Mouse (Mus musculus) embryonic facial prominence, embryonic 11.5 days (tissue): ENCODE data around the gene Mast2. TPM values are rescaled to one million over a fixed set of nuclear protein-coding genes. Genes with fewer than 3 reads are reported as not detected.

Experiments used
- ATAC-seq: fragments of 200-750 bp; cut with Nextera tagmentation; replicated peaks from 2 replicates; pipeline ENCODE4 v1.8.0; 2017; ENCODE audit warnings: low read depth; ENCODE audit not compliant: insufficient number of reproducible peaks, low FRiP score, low TSS enrichment
- DNase-seq: peaks from one replicate; pipeline ENCODE4 v3.0.0-alpha.2; 2015; ENCODE audit warnings: low spot score
- H3K27ac ChIP-seq: fragments of 300-500 bp; sonication (generic); replicated peaks from 2 replicates; pipeline ENCODE4 v1.5.1; 2014; ENCODE audit warnings: mild to moderate bottlenecking, low read depth, low read length, control low read depth
- H3K27me3 ChIP-seq: fragments of 300-500 bp; sonication (generic); 2 replicates; pipeline ENCODE4 v1.6.1; 2014; ENCODE audit warnings: mild to moderate bottlenecking, low read length, moderate library complexity, mixed read lengths; ENCODE audit not compliant: control insufficient read depth, insufficient read depth
- H3K36me3 ChIP-seq: fragments of 300-500 bp; sonication (generic); replicated peaks from 2 replicates; pipeline ENCODE4 v1.6.1; 2014; ENCODE audit warnings: low read depth, mild to moderate bottlenecking, low read length, moderate library complexity, mixed read lengths; ENCODE audit not compliant: control insufficient read depth, insufficient read depth
- H3K4me1 ChIP-seq: fragments of 300-500 bp; sonication (generic); 2 replicates; pipeline ENCODE4 v1.6.1; 2014; ENCODE audit warnings: low read length, mixed read lengths; ENCODE audit not compliant: control insufficient read depth, insufficient read depth
- H3K4me2 ChIP-seq: fragments of 300-500 bp; sonication (generic); 2 replicates; pipeline ENCODE4 v1.6.1; 2014; ENCODE audit warnings: low read depth, mild to moderate bottlenecking, control low read depth, low read length, moderate library complexity
- H3K4me3 ChIP-seq: fragments of 300-500 bp; sonication (generic); 2 replicates; pipeline ENCODE4 v1.5.1; 2014; ENCODE audit warnings: low read depth, low read length, control low read depth
- H3K9ac ChIP-seq: fragments of 300-500 bp; sonication (generic); replicated peaks from 2 replicates; pipeline ENCODE4 v1.6.1; 2014; ENCODE audit warnings: mild to moderate bottlenecking, control low read depth, low read length
- H3K9me3 ChIP-seq: fragments of 300-500 bp; sonication (generic); replicated peaks from 2 replicates; pipeline ENCODE4 v1.6.1; 2016; ENCODE audit warnings: mild to moderate bottlenecking, low read length, inconsistent platforms, mixed read lengths; ENCODE audit not compliant: control insufficient read depth
- WGBS: fragments of 180-500 bp; shearing (Covaris S2); extraction: QIAGEN DNeasy Blood & Tissue Kit; methylation state at CpG from one replicate; pipeline ENCODE4 v1.1.7; 2014; 5-methylcytosine and 5-hydroxymethylcytosine counted together
- polyA plus RNA-seq: library from polyadenylated mRNA; unstranded; fragments of >200 nt; fragmentation: Nextera tagmentation; extraction: Ambion mirVana; gene quantifications from 2 replicates; pipeline ENCODE4 v1.2.1, GENCODE M21; 2014

The Mast2 gene
- 23.5 and 33.6 TPM in 2 replicates for polyA plus RNA-seq

DNA sequence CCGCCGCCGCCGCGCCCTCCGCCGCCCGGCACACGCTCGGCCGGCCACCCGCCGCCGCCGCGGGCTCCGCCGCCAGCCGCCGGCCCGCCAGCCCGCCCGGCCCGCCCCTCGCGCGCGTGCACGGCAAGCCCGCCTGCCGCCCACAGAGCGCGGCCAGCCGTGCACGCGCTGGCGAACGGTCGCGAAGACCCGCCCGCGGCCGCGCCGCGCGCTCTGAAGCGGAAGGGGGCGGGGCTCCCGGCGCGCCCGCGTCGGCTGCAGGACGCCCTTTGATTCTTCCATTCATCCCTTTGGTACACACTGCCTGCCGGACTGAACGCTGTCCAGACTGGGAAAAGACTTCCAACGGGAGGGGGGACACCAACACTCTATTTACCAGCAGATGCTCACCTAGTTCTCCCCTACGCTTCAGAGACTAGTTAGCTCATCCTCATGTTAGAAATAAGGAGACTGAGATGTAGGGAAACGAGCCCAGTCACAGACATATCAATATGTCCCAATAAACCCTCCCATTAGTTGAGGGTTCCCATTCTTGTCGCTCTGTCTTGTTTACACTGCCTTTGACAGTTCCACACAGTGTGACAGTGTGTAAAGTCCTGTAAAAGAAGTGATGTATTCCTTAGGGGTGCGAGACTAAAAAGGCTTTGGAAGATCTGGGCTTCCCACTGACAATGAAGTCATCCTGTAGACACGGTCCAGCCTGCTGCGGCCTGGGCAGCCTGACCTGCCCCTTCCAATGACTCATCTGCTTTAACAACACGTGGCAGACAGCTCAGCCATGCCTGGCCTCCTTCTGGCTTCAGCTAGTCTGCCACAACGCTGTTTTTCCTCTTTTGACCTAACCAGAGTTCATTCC lies at the start of gene Mast2:
Gene Mast2 (minus strand): TSS at position 58 of the 856 bp plus-strand sequence.
- WGBS: 3% methylated on average over 59 of the region's 68 CpGs

DNA sequence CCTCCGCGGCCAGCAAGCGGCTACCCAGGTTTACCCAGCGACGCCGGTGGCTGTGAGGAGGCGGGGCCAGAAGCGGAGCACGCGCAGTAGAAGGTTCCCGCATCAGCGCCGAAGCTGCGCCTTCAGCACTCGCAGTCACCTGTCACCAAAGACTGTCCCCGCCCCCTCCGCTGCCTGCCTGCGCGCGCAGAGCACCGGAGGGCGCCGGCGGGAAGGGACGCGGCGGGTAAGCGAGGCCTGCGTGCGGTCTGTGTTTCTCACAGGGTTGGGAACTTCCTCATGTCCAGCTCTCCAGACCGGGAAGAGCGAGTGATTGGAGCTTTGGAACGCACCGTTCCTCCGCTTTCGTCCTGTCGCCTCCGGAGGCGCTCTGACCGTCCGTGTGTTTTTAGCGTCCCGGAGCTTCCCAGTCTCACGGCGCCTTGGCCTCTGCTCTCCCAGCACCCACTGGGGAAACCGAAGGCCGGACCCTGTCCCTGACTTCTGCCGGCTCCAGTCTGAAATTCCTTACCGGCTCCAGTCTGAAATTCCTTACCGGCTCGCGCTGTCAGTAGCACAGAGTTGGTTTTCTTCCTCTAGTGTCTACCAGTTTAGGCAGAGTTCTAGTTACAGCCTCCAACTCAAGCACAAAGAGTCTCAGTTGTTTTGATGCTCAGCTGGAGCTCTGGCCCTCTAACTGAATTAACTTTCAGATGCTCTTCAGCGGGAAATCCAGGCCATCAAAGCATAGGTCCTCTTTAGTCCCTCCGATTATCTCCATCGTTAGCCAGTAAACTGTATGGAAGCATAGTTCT lies 43.6 kb upstream of the Mast2 start, which contains the start of gene Ipp:
Gene Ipp (plus strand): TSS at position 125 of the 794 bp plus-strand sequence.
- Histone ChIP-seq H3K9ac (peak within 1 kb of the TSS; percentile 86), H3K27me3 (no peaks in the 10 kb centered on the region), H3K4me1 (no peaks in the 10 kb centered on the region), H3K27ac (peak within 1 kb of the TSS; percentile 86), H3K4me3 (peak within 1 kb of the TSS; percentile 62), H3K4me2 (peak within 1 kb of the TSS; percentile 66), H3K36me3 (no peaks in the 10 kb centered on the region), H3K9me3 (no peaks in the 10 kb centered on the region)
- DNase-seq (peak; percentile 97), ATAC-seq (peak; percentile 99)
- under 1% methylated on average over 55 of the region's 55 CpGs for WGBS

More for the DNA sequence above, at the start of gene Mast2:
- DNase-seq (peak; percentile 93), ATAC-seq (peak; percentile 79)
- H3K27me3 ChIP-seq: no peaks in the 10 kb centered on the region
- H3K27ac ChIP-seq: peak within 1 kb of the TSS; percentile 82
- peak within 1 kb of the TSS; percentile 95 for H3K9ac ChIP-seq
- peak within 1 kb of the TSS; percentile 58 for H3K4me2 ChIP-seq
- H3K4me3 ChIP-seq: peak within 1 kb of the TSS; percentile 97
- no peaks in the 10 kb centered on the region for H3K9me3 ChIP-seq
- no peaks in the 10 kb centered on the region for H3K4me1 ChIP-seq
- H3K36me3 ChIP-seq: no peaks in the 10 kb centered on the region

DNA sequence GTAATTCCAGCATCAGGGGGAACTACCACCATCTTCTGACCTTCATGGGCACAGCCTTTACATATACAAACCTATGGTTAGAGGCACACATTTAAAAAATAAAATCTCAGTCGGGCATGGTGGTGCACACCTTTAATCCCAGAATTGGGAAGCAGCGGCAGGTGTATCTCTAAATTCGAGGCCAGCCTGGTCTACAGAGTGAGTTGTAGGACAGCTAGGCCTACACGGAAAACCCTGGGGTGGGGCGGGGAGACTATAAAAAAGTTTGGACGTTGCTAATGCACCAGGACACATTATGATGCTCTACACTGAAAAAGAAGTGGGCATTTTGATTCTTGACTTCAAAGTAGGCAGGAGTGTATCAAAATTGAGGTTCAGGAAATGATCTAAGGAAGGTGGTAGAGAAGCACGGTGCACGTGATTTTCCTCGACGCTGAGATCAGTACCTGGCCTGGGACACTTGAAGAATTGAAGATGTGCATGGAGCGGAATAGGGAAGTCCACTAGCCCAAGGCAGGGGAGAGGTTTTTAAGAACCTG lies 43.0 kb upstream of the Mast2 start:
- H3K27ac ChIP-seq: no peak overlapping the region
- no peaks in the 10 kb centered on the region for H3K4me1 ChIP-seq
- H3K4me2 ChIP-seq: peak overlapping the region; percentile 66
- H3K4me3 ChIP-seq: peak overlapping the region; percentile 62
- 26% methylated on average over 11 of the region's 11 CpGs for WGBS
- H3K9me3 ChIP-seq: no peaks in the 10 kb centered on the region
- DNase-seq (no peak), ATAC-seq (no peak)
- no peaks in the 10 kb centered on the region for H3K36me3 ChIP-seq
- H3K27me3 ChIP-seq: no peaks in the 10 kb centered on the region
- peak overlapping the region; percentile 86 for H3K9ac ChIP-seq

DNA sequence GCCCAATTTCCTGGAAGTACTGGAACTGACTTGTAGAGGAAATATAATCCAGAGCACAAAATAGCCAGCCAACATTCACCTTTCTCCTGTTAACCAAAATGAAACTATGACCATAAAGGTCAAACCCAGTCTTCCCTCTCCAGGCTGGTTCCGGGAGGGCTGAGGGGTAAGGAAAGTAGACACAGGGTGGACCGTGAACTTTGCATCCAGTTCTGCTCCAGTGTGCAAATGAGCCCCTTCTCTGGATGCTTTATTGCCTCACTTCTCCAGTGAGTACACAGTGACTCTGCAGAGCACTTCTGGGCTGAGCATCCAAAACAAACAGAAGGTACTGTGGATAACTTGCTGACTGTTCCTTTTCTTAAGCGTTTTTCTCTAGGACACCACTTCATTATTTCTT lies 36.0 kb upstream of the Mast2 start:
- Histone ChIP-seq H3K9me3 (no peaks in the 10 kb centered on the region), H3K4me3 (no peak overlapping the region), H3K27ac (no peak overlapping the region), H3K27me3 (no peaks in the 10 kb centered on the region), H3K4me1 (no peaks in the 10 kb centered on the region), H3K9ac (no peak overlapping the region), H3K4me2 (no peak overlapping the region), H3K36me3 (no peaks in the 10 kb centered on the region)
- 85% methylated on average over 3 of the region's 3 CpGs for WGBS
- DNase-seq: no peak
- ATAC-seq: no peak

DNA sequence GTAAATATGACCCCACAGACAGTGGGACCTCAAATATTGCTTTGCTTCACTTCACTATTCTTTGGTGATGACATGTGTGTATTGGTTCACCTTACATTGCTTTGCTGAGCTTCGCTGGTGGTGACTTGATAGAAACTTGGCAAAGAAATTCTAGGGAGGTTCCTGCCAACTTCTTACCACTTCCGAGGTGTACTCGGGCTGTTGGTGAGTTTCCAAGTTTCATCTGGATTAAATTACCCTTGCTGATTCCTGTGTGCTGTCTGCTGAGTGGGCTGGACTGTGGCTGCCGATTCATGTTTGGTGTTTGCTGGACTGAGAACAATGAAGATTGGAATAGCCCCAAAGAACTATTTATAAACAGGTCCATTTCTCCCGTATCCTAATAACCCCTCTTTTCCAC lies 29.7 kb upstream of the Mast2 start:
- no peaks in the 10 kb centered on the region for H3K4me1 ChIP-seq
- 84% methylated on average over 5 of the region's 5 CpGs for WGBS
- H3K27ac ChIP-seq: no peak overlapping the region
- no peaks in the 10 kb centered on the region for H3K9me3 ChIP-seq
- H3K9ac ChIP-seq: no peak overlapping the region
- no peaks in the 10 kb centered on the region for H3K27me3 ChIP-seq
- DNase-seq: no peak
- H3K4me2 ChIP-seq: no peak overlapping the region
- no peak overlapping the region for H3K4me3 ChIP-seq
- ATAC-seq: no peak
- no peaks in the 10 kb centered on the region for H3K36me3 ChIP-seq

DNA sequence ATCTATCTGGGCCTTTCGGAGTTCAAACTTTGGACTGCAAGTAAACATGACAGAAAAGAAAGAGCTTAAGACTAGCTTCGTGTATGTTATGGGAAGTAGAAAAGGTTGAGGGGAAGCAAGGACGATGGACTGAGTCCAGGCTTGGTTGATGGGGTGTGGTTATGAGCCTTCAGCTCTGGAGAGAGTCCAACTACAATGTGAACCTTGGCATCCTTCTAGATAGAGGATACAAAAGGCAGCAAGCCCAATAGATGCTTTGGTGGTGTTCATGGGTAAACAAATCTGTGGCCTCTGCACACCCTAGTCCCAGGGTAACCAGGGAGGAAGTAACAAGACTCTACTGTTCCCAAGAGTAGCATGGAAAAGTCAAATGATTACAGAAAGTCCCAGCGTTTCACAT lies 28.5 kb upstream of the Mast2 start:
- Histone ChIP-seq H3K9ac (no peak overlapping the region), H3K4me3 (no peak overlapping the region), H3K4me1 (no peaks in the 10 kb centered on the region), H3K36me3 (no peaks in the 10 kb centered on the region), H3K4me2 (no peak overlapping the region), H3K27me3 (no peaks in the 10 kb centered on the region), H3K9me3 (no peaks in the 10 kb centered on the region), H3K27ac (no peak overlapping the region)
- ATAC-seq (no peak), DNase-seq (no peak)
- WGBS: 83% methylated on average over 4 of the region's 4 CpGs

DNA sequence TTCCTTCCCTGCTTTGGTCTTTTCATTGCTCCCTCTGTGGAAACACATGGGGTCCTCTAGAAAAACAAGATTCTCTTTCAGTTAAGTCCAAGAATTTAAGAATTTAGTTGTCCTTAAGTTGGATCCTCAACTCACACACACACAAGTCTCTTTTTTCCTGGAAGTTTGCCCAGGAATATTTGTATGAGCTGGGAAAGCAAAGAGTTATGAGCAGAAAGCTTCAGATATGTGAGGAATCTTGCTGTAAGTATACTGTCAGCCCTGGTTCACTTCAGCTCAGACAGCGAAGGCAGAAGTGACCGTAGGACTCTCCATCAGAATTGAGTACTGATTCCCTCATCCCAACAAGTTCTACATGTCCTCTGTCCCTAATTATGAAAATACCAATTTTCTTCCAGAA lies 27.9 kb upstream of the Mast2 start:
- no peak for ATAC-seq
- Histone ChIP-seq H3K27me3 (no peaks in the 10 kb centered on the region), H3K36me3 (no peaks in the 10 kb centered on the region), H3K9me3 (no peaks in the 10 kb centered on the region), H3K9ac (no peak overlapping the region), H3K4me1 (no peaks in the 10 kb centered on the region), H3K27ac (no peak overlapping the region), H3K4me2 (no peak overlapping the region), H3K4me3 (no peak overlapping the region)
- DNase-seq: no peak
- WGBS: 87% methylated on average over 2 of the region's 2 CpGs
